Mouse (Mus musculus): ENCODE data around the gene Insr.
"Not testable (repeated sequence)": the region's sequence is repeated elsewhere in the genome, so short reads cannot be mapped to it uniquely, and the experiment has no call there.

Insr gene

GRCm38 (mm10) chr8:3278934-3279720, at the start of gene Insr:
TSS of gene Insr (minus strand) at chr8:3279617.
- DNase-seq (ENCODE audit: low spot score): peak; percentile 90

GRCm38 (mm10) chr8:3327538-3328245, 48.3 kb upstream of the Insr start:
- peak; percentile 43 for DNase-seq (ENCODE audit: low spot score)

- no peak for DNase-seq (ENCODE audit: low spot score)
Measured at GRCm38 (mm10) chr8:3327056-3327455, 47.6 kb upstream of the Insr start.

- DNase-seq (ENCODE audit: low spot score): no peak
Measured at GRCm38 (mm10) chr8:3324253-3324652, 44.8 kb upstream of the Insr start.

- DNase-seq (ENCODE audit: low spot score): not testable (repeated sequence)
Measured at GRCm38 (mm10) chr8:3319267-3319666, 39.9 kb upstream of the Insr start.

GRCm38 (mm10) chr8:3316585-3316984, 37.2 kb upstream of the Insr start:
- DNase-seq (ENCODE audit: low spot score): no peak

GRCm38 (mm10) chr8:3314345-3314744, 34.9 kb upstream of the Insr start:
- no peak for DNase-seq (ENCODE audit: low spot score)

- DNase-seq (ENCODE audit: low spot score): no peak
Measured at GRCm38 (mm10) chr8:3313843-3314242, 34.4 kb upstream of the Insr start.

- DNase-seq (ENCODE audit: low spot score): not testable (repeated sequence)
Measured at GRCm38 (mm10) chr8:3313417-3313816, 34.0 kb upstream of the Insr start.

- no peak for DNase-seq (ENCODE audit: low spot score)
Measured at GRCm38 (mm10) chr8:3311482-3311881, 32.1 kb upstream of the Insr start.

GRCm38 (mm10) chr8:3309636-3310035, 30.2 kb upstream of the Insr start:
- DNase-seq (ENCODE audit: low spot score): no peak

GRCm38 (mm10) chr8:3308205-3308800, 28.9 kb upstream of the Insr start:
- not testable (repeated sequence) for DNase-seq (ENCODE audit: low spot score)

GRCm38 (mm10) chr8:3302131-3302530, 22.7 kb upstream of the Insr start:
- DNase-seq (ENCODE audit: low spot score): no peak

- DNase-seq (ENCODE audit: low spot score): no peak
Measured at GRCm38 (mm10) chr8:3299322-3299721, 19.9 kb upstream of the Insr start.

- no peak for DNase-seq (ENCODE audit: low spot score)
Measured at GRCm38 (mm10) chr8:3285824-3286223, 6.4 kb upstream of the Insr start.

GRCm38 (mm10) chr8:3284656-3285055, 5.2 kb upstream of the Insr start:
- no peak for DNase-seq (ENCODE audit: low spot score)

- no peak for DNase-seq (ENCODE audit: low spot score)
Measured at GRCm38 (mm10) chr8:3281296-3281695, 1.9 kb upstream of the Insr start.

- no peak for DNase-seq (ENCODE audit: low spot score)
Measured at GRCm38 (mm10) chr8:3280266-3280910, 971 bp upstream of the Insr start.

- DNase-seq (ENCODE audit: low spot score): no peak
Measured at GRCm38 (mm10) chr8:3279721-3280077, 282 bp upstream of the Insr start.

GRCm38 (mm10) chr8:3278181-3278820, 1.1 kb downstream of the Insr start:
- DNase-seq (ENCODE audit: low spot score): peak; percentile 17

GRCm38 (mm10) chr8:3277266-3277665, 2.2 kb downstream of the Insr start:
- no peak for DNase-seq (ENCODE audit: low spot score)

GRCm38 (mm10) chr8:3276009-3276408, 3.4 kb downstream of the Insr start:
- DNase-seq (ENCODE audit: low spot score): no peak

All from T-cell, adult 2 months (primary cell).